Mouse (Mus musculus) embryo, embryonic 10.5 days (tissue): ENCODE measurements around the gene Ninl.

Experiments
- DNase-seq: peaks from one replicate; pipeline ENCODE4 v3.0.0-alpha.2; 2015; ENCODE audit warnings: low spot score

The Ninl gene

DNA sequence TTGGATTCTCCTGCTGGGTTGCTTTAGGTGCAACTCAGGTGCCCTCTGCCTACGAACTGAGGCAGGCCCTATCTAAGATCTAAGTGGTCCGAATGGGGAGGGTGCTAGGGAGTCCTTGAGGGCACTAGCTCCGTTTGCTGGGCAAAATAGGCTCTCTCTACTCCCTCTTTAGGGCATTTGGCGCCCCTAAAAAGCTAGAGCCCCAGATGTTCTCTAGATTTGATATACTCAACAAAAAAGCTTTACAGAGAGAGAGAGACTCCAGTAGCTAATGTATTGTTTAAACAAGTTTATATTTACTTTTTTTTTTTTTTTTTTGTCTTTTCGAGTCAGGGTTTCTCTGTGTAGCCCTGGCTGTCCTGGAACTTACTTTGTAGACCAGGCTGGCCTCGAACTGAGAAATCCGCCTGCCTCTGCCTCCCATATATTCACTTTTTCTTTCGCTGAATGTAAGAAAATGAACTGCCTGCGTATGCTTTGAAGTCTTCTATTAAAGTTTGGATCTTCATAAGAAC lies 134.2 kb downstream of the Ninl start, which contains the start of gene Gins1:
TSS of gene Gins1 (plus strand) at position 465 of the 515 bp plus-strand sequence.
- no peak for DNase-seq

DNA sequence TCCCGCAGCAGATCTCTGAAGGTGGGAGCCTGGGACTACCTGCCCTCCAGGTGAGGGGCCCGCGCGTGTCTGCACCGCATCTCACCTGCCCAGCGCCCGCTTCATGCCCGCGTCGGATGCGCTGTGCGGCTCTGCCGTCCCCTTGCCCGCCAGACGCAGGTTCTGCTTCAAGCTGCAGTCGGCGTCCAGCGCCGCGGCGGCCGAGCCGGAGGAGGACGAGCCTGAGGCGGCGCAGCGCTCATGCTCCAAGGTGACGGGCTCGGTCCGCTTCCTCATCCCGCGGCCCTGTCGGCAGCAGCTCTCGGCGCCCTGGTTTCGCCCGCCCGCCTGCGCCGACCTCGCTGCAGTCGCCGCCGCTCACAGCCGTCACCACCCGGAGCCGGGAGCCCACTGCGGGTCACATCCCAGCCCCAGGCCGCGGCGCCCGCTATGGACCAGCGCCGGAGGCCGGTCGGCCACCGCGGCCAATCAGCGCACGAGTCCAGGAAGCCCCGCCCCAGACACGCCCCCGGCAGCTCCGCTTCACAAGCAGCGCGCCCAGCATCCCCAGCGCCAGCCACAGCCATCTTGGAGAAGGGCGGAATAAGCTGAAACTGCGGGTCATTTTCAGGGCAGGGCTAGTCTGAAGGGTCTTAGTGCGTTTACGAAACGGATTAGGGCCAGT lies 134.8 kb downstream of the Ninl start, which contains the start of gene Abhd12:
TSS of gene Abhd12 (minus strand) at position 470 of the 664 bp plus-strand sequence.
- peak; percentile 98 for DNase-seq

DNA sequence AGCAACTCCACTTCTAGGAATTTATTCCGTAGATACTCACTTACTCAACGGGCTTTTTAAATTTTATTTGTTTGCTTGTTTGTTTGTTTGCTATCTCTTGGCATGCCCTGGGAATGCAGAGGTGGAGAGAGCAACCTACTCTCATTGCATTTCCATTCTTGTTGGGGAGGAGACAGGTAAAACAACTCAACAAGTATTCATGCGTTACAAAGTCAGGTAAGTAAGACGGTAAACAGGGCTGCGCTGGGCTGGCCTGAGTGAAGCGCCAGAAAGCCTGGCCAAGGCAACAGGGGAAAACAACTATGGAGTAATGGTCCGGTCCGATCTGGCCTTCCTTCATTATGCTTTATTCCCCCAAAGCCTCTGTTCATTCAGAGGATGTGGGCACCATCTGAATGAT lies 136.8 kb downstream of the Ninl start:
- no peak for DNase-seq

DNA sequence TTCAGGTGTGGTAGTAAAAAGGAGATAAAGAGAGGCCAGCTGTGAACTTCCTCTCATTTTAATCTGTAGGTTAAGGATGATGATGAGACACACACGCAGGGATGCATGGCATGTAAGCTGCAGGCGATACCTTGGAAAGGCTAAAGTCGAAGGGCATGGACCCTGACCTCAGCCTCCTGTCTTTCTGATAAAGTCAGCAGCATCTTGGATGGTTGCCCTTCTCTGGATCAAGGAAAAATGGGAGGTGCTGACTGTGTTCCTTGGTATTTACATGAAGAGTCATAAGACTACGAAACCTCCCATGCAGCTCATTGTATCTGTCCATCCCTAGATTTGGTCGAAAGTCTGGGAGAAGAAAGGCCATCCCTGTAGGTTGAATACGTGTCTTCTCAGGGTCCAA lies 138.8 kb downstream of the Ninl start:
- no peak for DNase-seq

DNA sequence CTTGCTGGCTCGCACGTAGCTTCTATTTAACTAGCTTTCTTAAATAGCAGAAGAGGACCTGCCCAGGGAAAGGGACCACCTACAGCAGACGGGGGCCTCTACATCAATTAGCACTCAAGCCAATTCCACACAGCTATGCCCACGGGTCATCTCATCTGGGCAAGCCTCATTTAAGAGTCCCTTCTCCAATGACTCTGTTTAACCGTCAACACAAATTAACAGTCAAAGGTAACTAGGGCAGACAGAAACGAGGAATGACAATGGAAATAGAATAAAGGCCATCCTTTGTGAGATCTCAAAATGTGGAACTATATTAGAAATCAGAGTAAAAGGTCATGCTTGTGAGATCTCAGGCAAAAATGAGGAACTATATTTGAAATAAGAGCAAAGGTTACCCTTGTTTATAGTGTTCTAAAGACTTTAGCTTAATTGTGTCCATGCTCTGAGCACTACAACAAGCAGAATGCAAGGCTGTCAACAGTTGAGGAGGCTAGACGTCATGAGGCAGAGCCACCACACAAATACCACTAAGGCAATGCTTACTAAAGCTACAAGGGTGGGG lies 143.4 kb downstream of the Ninl start:
- DNase-seq: no peak

DNA sequence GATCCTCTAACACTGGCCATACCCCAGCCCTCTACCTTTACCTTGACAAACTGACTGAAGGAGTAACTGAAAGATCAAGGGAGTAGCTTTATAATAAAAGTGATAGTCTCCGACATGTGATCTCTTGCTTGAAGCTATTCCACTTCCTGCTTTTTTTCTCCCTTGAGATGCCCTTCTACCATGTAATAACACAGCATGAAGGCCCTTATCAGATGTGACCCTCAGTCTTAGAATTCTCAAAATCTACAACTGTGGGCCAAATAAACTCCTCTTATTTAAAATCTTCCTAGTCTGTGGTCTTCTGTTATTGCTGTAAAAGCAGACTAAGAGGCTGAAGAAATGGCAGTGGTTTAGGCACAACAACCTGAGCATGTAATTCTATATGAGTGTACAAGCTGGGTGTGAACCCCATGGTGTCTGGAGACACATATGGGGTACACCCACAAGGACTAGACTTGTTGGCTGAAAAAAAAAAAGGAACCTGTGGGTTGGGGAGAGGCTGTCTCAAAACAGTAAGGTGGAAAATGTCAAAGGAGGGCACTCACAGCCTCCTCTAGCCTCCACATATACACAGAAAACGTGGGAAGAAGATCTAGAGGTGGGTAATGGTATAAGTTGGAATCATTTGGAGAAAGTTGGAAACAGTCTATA lies 144.4 kb downstream of the Ninl start:
- no peak for DNase-seq

DNA sequence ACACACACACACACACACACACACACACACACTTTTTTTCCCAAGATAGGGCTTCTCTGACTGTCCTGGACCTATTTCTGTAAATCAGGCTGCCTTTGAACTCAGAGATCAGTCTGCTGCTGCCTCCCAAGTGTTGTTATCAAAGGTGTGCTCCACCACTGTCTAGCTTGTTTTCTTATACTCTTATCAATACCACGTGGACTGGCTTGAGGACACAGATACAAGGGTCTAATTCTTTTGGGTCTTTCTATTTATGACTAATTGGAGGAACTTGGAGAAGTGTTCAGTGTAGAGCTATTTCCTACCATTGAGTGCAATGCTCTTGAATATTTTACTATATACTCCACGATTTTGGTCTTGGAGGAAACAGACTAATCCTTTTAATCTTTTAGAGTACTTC lies 151.8 kb downstream of the Ninl start:
- no peak for DNase-seq

DNA sequence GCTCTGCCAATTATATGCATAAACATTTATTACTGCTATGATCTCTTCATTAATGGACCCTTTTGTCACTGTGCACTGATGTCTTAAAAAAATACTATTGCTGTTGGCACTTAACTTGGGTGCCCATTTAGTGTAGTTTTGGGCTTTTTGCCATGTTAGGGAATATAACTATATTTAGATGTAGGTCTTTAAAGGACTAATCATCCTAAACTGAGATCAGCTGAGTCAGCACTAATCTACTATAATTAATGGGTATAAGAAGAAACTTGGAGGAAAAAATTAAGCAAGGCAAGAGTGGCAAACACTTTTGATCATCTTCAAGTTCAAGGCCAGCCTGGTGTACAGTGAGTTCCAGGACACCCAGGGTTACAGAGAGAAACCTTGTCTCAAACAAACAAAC lies 152.9 kb downstream of the Ninl start:
- no peak for DNase-seq

DNA sequence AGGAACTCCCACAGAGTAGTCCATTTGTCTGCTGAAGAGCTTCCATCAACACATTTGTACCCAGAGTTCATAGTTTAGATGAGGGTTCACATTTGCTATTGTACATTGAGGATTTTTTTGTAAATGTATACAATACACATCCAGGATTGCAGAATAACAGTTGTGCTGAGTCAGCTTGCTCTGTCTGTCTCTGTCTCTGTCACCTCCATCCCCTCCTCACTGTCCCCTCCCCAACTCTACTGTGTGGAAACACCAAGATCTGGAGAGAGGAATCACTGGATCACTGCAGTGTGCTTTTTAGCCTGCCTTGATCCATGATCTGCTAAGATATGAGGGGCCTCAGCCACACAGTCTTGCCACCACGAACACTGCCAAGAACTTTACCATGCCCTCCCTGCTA lies 153.4 kb downstream of the Ninl start:
- DNase-seq: no peak

DNA sequence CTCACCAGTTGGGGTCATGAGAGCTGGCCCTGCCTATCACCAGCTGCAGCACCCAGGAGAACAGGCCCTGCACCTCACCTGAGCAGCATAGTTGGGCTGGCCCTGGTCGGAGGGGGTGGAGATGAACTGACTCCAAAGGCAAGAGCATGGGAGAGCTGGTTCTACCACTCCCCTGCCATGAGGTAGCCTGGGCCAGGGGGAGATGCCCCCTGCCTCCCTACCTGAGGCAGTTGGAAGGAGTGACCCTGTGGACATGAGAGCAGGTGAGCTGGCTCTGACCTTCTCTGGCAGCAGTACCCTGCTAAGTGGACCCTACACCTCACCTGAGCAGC lies 154.4 kb downstream of the Ninl start:
- no peak for DNase-seq
